Mouse (Mus musculus): ENCODE measurements around the gene Dnajc21.
"Not testable (repeated sequence)": the region's sequence is repeated elsewhere in the genome, so short reads cannot be mapped to it uniquely, and the experiment has no call there.

The Dnajc21 gene

DNA sequence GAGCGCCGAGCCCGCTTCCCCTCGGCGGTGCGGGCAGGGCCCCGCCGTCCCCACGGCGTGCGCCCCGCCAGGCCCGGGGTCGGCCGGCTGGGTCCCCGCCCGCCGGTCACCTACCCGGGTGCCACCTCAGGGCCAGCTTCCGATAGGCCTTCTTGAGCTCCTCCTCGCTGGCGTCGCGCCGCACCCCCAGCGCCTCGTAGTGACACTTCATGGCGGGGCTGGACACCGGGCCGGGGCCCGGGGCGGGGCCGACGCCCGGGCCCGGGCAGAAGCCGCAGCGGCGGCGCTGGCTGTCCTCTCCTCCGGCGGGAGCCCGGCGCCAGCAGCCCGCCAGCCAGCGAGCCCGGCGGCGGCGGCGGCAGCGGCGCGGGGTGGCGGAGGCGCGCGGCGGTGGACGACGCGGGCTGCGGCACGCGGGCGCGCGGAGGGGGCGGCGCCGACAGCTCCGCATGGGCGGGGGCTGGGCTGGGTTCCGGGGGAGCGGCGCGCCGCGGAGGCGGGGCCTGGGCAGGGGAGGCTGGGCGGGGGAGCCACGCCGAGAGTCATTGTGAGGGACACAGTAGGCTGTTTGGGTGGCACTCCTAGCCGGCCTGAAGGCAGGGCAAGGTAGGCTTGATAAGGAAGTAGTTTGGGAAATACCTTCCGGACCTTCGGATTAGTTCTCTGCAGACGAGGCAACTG, at the start of gene Dnajc21:
Dnajc21 (minus strand) TSS at position 366 of the 681 bp plus-strand sequence.
- peak; percentile 85 for DNase-seq (ENCODE audit: low spot score)

DNA sequence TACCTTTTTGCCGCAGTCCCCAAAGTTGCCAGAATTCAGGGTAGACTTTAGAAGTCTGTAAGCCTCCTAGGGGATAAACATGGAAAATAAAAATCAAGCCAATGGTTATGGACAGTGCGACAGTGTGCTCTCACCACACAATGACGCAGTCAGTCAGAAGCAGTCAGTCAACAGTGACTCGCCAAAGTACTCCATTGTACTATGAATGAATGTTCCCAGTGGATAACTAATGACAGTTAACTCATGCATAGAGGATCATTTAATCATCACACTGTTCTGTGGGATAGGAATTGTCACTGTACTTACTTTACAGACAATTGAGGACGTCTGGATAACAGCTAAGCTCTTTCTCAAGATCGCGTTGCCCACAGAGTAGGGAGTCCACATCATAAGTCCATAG, 44.9 kb upstream of the Dnajc21 start:
- no peak for DNase-seq (ENCODE audit: low spot score)

DNA sequence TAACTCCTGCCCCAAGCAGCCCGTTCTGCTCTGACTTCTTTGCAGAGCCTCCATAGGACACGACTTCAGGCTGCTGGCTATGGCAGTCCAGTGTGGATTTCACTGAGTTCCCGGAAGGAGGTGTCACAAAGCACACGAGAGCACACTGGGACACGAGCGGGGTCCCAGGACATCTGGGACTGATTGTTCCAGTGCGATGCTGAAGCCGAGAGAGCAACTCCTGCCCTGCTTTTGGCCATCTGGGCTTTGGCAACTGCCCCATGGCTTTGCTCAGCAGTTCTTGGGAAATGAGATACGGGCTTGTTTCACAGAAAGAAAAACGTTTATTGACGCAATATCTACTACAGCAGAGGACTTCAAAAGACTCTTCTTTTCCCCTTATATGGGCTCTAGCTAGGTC, 35.8 kb upstream of the Dnajc21 start:
- peak; percentile 35 for DNase-seq (ENCODE audit: low spot score)

DNA sequence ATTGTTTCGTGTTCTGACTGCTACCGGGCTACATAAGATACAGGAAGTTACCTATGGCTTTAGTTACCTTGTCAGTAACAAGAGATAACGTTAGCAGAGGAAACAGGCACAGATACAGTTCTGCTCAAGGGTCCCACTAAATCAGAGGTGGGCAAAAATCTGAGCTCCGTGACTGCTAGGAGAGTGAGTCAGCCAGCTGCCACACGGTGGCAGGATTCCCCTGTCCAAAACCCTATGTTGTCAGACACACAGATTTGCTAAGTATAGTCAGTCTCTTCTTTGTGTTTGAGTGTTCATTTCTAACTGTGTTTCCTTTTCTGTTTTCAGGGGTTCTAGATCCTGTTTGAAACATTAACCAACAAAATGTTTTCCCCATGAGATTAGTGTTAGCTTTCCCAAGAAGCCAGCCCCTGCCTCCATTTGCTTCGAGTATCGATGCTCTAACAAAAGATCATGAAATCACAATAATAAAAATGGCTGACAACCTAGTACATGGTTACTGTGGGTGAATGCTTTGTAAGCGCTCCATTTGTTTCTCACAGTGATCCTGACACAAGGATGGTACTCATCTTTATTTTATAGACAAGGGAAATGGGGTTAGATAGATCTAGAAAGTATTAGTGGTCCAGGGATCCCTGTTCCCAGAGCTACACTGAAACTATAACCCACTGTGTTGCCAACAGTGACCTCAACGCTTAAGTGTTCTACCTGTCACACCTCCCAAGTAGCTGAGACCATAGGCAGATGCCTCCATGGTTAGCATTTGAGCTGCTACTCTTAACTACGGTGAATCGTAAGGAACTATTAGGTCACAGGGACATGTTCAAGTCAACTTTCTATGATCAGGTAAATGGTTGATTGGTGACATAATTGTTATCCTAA, 30.8 kb upstream of the Dnajc21 start:
- DNase-seq (ENCODE audit: low spot score), result peak; percentile 48

DNA sequence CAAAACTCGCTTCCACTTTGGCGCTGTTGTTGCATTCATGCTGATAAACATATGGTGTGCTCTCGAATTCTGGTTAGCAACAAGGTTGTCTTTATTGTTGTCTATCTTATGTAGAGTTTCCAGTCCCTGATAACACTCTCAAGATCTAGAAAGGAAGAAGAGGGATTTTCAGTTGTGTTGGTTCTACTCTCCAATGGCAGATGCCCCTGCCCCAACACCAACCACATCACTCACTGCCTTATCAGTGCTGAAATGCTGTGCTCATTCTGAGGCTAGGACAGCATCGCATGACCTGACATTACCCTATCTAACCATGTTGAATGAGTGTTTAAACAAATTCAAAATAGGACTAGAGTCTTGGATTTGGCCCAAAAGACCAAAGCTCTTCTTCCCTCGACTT, 29.7 kb upstream of the Dnajc21 start:
- no peak for DNase-seq (ENCODE audit: low spot score)

DNA sequence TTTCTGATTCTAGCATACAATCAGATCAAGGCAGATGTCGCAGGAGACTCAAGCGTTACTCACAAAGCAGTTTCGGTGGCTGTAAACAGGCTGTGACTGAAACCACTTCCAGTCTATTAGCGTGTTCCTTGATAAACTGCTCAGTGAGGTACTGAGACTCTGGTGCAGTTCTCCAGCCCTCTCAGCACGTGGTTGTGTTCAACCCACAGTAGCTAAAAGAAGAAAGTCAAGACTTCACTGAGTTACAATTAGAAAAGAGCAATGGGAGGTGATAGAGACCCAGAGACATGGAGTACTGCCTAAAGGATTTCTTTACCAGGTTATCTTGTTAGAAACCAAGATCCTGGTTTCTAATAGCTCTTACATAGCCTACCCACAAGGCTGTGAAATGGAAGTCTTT, 29.3 kb upstream of the Dnajc21 start:
- no peak for DNase-seq (ENCODE audit: low spot score)

DNA sequence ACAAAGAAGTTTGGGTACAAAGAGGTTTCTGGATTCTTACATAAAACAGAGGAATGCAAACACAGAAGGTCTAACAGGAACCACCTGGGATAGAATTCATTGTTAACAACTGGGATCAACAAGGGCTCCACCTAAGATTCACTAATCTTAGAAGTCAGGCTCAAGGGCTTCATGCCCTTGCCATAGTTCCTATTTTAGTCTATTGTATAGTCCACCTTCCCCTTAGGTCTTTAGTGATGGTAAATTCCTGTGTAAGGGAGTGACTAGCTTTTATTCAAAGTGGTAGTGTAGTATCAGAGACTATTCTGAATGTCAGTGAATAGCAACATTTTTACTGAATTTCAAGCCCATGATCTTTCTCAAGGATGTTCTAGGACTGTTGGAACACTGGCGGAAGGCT, 26.4 kb upstream of the Dnajc21 start:
- DNase-seq (ENCODE audit: low spot score), result not testable (repeated sequence)

DNA sequence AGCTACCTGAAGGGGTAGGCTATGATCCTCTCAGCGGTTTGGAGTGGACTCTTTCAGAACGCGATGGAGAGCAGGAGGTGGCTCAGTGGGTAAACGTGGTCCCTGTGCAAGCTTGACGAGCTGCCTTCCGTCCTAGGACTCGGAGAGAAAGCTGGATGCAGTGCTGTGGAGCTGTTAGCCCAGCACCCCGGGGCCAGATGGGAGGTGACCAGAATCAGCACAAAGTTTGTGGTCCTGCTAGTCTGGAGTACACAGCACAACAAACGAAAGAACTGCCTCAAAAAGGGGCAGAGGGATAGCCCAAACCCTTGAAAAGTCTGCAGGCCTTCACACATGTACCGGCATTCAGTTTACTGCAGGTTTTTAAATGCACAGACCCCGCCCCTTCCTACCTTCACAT, 25.6 kb upstream of the Dnajc21 start:
- DNase-seq (ENCODE audit: low spot score), result no peak

DNA sequence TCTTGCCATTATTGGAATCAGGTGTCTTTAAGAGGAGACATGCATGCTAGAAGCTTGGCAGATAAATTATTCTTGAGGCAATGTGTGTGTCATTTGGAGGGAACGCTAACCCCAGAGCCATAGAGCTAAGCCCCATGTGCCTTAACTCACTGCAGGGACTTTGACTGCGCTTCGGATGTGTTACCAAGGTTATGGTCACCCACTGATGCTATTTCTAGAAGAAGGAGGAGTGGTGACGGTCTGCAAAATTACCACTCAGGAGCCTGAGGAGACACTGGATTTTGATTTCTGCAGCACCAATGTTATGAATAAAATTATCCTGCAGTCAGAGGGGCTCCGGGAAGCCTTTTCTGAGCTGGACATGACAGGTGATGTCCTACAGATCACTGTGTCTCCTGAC, 19.8 kb upstream of the Dnajc21 start:
- DNase-seq (ENCODE audit: low spot score), result no peak

DNA sequence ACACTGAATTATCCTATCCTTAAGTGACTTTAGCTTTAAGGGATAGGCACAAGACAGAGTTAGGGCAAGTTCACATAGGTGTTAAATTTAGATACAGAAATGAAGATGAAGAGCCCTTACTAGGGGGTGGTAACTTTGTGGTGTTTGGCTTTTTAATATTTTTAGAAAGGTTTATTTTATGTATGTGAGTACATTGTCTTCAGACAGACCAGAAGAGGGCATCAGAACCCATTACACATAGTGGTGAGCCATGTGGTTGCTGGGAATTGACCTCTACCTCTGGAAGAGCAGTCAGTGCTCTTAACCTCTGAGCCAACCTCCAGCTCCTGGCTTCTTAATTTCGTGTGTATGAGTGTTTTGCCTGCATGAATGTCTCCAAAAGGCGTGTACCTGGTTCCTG, 16.9 kb upstream of the Dnajc21 start:
- no peak for DNase-seq (ENCODE audit: low spot score)

DNA sequence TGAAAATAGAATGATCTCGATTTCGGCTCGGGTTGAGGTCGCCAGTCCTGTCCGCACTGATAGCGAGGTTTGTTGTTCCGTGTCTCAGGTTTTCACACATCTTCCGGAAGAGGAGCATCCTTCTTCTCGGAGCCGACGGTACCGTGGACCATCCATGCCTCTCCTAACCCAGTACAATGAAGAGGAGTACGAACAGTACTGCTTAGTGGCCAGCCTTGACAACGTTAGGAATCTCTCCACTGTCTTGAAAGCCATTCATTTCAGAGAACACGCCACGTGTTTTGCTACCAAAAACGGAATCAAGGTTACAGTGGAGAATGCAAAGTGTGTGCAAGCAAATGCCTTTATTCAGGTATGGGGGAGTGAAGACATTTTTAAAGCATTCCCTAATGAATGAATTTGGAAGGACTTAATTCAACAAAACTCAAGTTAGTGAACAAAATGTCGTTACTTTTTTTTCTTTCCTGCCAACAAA, 16.1 kb upstream of the Dnajc21 start:
- no peak for DNase-seq (ENCODE audit: low spot score)

DNA sequence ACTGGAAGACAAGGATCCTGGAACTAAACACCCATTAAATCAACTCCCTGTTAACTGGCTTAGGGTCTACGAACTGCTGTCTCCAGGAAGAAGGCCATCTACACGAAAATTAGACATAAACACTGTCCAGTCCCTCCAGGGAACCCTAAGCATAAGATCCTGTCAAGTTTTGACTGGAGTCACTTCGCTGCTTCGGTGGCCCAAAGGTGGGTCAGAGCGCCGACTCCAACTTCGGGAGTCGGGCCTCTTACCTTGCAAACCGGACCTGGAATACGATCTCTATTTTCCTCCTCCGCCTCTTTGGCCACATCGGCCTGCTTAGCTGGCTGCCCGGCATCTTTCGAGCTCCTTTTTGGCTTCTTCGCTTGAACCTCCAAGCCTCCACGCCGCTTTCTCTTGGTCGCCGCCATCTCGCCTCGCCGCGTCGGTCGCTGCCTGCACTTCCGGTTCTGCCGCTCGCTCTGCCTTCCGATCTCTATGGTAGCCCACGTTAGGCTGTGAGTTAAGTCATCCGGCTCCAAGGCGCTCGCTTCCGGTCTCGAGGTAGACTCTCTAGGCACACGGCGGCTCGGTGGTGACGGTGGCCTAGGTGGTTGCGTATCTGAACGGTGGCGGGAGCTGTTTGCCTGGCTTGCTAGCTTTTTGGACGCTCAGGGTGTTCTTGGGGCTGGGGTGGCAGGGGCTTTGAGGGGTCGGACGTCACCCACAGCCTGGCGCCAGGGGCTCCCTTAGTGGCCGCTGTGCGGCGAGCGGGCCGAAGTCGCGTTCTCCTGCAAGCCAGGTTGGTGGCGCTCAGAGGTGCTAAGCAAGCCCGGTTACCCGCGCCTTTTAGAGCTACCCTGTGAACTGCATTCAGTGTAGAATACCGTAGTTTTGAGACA, 15.4 kb upstream of the Dnajc21 start, which contains the start of the genes Brix1 and Rad1:
Brix1 (minus strand) TSS at position 464 of the 881 bp plus-strand sequence.
Rad1 (plus strand) TSS at position 535 of the 881 bp plus-strand sequence.
- DNase-seq (ENCODE audit: low spot score), result peak; percentile 90

DNA sequence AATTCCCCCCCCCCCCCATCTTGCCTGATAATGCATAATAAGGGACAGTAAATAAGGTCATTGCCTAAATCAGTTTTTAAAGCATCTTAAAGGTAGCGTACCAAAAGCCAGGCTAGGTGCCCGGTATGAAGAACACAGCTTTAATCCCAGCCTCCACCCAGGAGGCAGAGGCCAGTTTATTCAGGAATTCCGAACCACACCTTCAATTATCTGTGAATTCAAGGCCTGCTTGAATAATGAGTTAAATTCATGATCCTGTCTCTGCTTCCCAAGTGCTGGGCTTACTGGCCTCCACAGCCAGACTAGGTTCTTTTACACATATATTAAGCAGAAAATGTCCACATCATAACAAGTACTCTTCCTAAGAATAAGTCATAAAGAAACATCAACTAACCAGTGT, 625 bp upstream of the Dnajc21 start:
- DNase-seq (ENCODE audit: low spot score), result no peak

DNA sequence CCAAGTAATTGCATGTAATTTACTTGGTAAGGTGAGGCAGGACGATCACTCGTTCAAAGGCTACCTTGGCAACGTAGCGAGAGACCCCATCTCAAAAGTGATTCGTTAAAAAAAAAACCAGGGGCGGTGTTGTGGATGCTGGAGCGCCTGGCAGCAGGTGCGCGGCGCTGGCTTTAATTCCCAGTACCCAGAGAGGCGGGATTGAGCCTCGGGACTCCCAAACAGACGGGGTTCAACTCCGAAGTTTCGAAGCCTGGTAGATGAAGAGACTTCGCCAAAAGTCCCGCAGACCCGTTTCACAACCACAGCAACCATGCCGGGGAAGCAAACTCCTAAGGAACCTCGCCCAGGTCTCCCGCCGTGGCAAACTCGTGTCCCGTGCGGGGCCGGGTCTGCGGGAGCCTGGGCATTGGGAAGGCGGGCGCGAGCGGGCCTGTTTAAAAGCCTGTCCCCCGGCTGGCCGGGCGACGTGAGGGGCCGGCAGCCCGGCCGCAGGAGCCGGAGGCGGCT, 620 bp downstream of the Dnajc21 start:
- DNase-seq (ENCODE audit: low spot score), result no peak

DNA sequence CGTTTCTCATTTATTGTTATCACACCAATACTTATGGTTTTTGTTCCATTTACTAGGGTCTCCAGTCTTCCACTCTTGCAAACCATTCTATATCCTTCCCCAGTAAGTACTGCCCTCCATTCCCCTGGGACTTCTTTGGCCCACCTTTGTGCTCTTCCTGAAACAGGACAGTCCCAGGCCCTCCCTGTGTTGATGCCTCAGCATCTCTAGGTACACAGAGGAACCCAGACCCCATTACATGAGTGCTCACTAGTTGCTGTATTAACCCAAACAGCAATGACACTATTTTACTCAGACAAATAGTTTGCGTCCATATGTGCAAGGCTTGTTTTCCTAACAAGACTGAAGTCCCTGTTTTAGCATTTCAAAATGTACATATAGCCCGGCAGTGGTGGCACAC, 1.6 kb downstream of the Dnajc21 start:
- no peak for DNase-seq (ENCODE audit: low spot score)

DNA sequence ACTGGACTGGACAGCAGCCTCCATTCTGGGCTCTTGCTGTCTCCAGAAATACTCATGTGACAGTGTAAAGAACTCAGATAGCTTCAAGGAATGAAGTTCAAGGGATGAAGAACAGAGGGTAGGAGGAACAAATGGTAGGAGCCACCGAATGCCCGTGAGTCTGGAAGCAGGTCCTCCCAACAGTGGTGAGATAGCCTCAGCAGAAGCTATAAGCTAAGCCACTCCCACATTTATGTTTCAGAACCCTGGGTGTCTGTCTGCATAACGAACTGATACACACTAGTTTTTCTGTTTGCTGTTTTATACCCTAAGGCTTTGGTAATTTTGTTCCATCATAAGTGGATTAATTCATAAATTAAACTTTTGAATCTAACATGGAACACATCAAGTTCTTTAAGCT, 5.6 kb downstream of the Dnajc21 start:
- no peak for DNase-seq (ENCODE audit: low spot score)

DNA sequence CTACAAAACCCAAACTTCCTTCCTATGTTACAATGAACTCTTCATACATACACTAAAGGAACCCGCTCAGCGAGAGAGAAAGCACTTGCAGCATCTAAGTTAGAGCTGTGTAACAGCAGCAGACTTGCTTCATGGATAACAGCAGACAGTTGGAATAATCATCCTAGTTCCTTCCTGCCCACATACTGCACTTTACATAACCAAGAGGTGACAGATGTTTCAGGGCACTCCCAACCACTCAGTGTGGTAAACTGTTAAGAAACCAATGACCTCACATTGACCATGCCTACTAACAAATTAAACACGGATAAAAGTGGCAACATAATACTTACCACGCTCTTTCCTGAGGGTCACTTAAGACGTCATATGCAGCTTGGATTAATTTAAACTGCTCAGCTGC, 6.8 kb downstream of the Dnajc21 start:
- DNase-seq (ENCODE audit: low spot score), result no peak

DNA sequence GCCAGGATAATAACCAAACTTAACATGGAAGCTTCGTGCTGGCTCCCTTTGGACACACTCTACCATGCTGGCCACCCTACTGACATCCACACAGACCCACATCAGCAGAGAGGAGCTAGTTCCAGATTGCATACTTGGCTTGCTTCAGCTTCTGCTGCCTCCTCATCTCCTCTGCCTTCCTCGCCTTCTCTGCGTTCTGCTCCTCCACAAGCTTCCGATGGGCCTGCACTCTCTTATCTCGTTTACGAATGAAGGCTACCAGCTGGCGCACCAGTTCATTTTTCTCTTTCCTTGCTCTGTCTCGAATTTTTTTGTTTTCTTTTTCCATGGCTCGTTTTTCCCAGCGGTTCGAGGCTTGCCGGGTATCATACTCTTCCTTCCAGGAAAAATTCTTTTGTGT, 9.3 kb downstream of the Dnajc21 start:
- DNase-seq (ENCODE audit: low spot score), result no peak

DNA sequence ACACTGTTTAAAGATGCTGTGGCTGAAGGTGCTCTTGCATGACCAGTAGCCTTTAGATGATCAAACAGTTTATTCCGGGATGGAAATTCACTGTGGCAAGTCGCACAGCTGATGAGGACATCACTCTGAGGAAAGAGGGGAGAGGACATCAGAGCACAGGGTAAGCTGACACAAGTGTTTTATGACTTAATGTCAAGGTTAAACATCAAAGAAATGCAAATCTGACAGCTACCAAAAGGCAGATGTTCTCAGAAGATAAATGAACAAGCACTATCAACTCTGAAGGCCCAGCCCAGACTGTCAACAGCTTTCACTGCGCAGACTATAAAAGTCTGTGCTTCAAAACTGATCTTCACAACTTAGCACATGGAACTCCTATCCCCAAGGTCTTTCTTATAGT, 23.2 kb downstream of the Dnajc21 start:
- DNase-seq (ENCODE audit: low spot score), result no peak

DNA sequence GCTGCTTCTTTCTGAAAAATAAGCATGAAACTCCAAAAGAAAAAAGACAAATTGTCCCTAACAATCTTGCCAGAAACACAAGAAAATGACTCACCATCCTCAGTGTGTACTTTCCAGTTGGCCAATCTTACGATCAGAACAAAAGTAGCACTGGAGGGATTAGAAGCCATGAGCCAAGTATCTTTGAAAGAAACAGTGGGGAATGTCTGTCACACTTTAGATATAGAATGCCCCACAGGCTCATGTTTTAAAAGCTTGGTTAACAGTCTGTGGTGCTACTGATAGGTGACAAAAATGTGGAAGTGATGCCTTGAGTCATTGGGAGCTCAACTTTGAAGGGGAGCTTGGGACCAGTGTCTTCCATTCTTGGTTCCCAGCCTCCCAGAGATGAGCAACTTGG, 28.0 kb downstream of the Dnajc21 start:
- no peak for DNase-seq (ENCODE audit: low spot score)

DNA sequence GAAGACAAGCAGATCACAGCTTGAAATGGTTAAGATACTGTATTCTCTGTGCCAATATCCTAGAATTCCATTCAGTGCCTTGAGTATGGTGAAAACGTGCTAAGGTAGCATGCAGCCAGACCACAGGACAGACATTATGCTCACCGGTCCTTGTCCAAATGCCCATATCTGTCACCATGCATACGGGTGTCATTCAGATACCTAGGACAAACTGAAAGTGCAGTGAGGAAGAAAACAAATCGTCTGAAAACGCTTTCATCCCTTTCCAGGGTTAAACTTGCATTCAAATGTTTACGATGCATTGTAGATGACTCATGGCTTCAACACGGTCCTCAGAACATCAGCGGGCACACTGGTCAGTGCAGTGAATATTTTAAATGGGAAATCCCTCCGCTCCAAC, 28.8 kb downstream of the Dnajc21 start:
- DNase-seq (ENCODE audit: low spot score), result no peak

DNA sequence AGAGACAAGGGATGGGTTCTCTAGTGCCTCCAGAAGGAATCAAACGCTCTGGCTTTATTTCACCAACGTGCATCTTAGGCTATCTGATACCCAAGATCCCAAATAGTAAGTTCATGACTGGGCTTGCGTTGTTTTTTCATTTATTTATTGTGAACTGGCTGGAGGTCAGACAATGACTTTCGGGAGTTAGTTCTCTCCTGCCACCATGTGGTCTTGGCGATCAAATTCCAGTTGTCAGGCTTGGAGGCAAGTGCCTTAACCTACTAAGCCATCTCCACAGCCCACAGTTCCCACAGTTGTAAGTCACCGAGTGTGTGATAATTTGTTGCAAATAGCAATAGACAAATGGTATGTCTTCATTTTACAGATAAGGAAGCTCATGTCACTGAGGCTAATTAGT, 30.4 kb downstream of the Dnajc21 start:
- peak; percentile 8 for DNase-seq (ENCODE audit: low spot score)

Measured in ovary, postnatal 36 days (tissue).